Mouse (Mus musculus) heart, postnatal 0 days (tissue): ENCODE data around the gene Kif1c. TPM values are rescaled to one million over a fixed set of nuclear protein-coding genes. Genes with fewer than 3 reads are reported as not detected.

Experiments
- ATAC-seq: fragments of 200-750 bp; cut with Nextera tagmentation; 2 replicates; pipeline ENCODE4 v1.8.0; 2017; ENCODE audit warnings: low read depth, moderate number of reproducible peaks, moderate library complexity; ENCODE audit not compliant: insufficient read depth
- DNase-seq: peaks from one replicate; pipeline ENCODE4 v3.0.0-alpha.2; 2016; ENCODE audit warnings: low spot score
- H3K27ac ChIP-seq: fragments of 300-500 bp; sonication (generic); 2 replicates; pipeline ENCODE4 v1.5.1; 2014; ENCODE audit warnings: low read depth, mild to moderate bottlenecking
- H3K27me3 ChIP-seq: fragments of 300-500 bp; sonication (generic); 2 replicates; pipeline ENCODE4 v1.6.1; 2014; ENCODE audit warnings: low read length, mixed read lengths; ENCODE audit not compliant: control insufficient read depth, insufficient read depth
- H3K36me3 ChIP-seq: fragments of 300-500 bp; sonication (generic); replicated peaks from 2 replicates; pipeline ENCODE4 v1.6.1; 2014; ENCODE audit warnings: low read length, mixed read lengths; ENCODE audit not compliant: control insufficient read depth, insufficient read depth
- H3K4me1 ChIP-seq: fragments of 300-500 bp; sonication (generic); 2 replicates; pipeline ENCODE4 v1.6.1; 2014; ENCODE audit warnings: antibody characterized with exemption; ENCODE audit not compliant: control insufficient read depth, insufficient read depth
- H3K4me2 ChIP-seq: fragments of 300-500 bp; sonication (generic); 2 replicates; pipeline ENCODE4 v1.6.1; 2014; ENCODE audit warnings: low read depth, mild to moderate bottlenecking, low read length, moderate library complexity
- H3K4me3 ChIP-seq: fragments of 300-500 bp; sonication (generic); 2 replicates; pipeline ENCODE4 v1.5.1; 2014; ENCODE audit warnings: low read depth, low read length
- H3K9ac ChIP-seq: fragments of 300-500 bp; sonication (generic); replicated peaks from 2 replicates; pipeline ENCODE4 v1.6.1; 2014; ENCODE audit warnings: low read depth, low read length, mixed read lengths
- H3K9me3 ChIP-seq: fragments of 300-500 bp; sonication (generic); replicated peaks from 2 replicates; pipeline ENCODE4 v1.6.1; 2016; ENCODE audit warnings: low read length; ENCODE audit not compliant: control insufficient read depth
- CTCF ChIP-seq: IDR thresholded peaks from 2 replicates; pipeline ENCODE4 v1.5.1; 2016; ENCODE audit warnings: antibody characterized with exemption, control low read depth, low read depth
- EP300 ChIP-seq: IDR thresholded peaks from 2 replicates; pipeline ENCODE4 v1.6.1; 2016; ENCODE audit warnings: antibody characterized with exemption, low read depth
- WGBS: fragments of 180-500 bp; shearing (Covaris S2); extraction: QIAGEN DNeasy Blood & Tissue Kit; methylation state at CpG from one replicate; pipeline ENCODE4 v1.1.7; 2014; 5-methylcytosine and 5-hydroxymethylcytosine counted together
- polyA plus RNA-seq: library from polyadenylated mRNA; unstranded; fragments of >200 nt; fragmentation: Nextera tagmentation; extraction: Ambion mirVana; gene quantifications from 2 replicates; pipeline ENCODE4 v1.2.1, GENCODE M21; 2015
- total RNA-seq: library from RNA; depleted of rRNA; stranded (reverse); fragments of >200 nt; gene quantifications from 2 replicates; pipeline ENCODE4 v1.2.3, GENCODE M21; 2014; ENCODE audit warnings: low replicate concordance

Gene Kif1c
- total and polyA plus RNA-seq, 2 experiments from 2014 or later = 6.4 to 92.9 TPM

DNA sequence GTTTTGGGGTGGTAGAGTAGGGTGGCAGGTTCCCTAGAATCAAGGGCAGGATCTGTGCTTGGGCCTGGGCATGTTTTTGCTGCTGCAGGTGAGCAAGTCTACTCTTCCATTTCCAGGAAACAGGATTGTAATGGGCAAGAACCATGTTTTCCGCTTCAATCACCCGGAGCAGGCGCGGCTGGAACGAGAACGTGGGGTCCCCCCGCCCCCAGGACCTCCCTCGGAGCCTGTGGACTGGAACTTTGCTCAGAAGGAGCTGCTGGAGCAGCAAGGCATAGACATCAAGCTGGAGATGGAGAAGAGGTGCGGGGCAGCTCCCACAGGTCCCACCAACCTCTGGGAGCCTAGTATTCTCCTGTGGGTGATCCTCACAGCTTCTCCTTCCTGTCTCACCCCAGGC lies 24.4 kb downstream of the Kif1c start:
- Histone ChIP-seq H3K36me3 (peaks cover 93% of the 10 kb centered on the region), H3K9me3 (no peaks in the 10 kb centered on the region), H3K4me1 (no peaks in the 10 kb centered on the region), H3K27ac (no peak overlapping the region), H3K27me3 (no peaks in the 10 kb centered on the region), H3K4me3 (no peak overlapping the region), H3K4me2 (no peak overlapping the region), H3K9ac (no peak overlapping the region)
- DNase-seq (no peak), ATAC-seq (no peak)
- whole genome bisulfite sequencing = 94% methylated on average over 9 of the region's 9 CpGs
- TF ChIP-seq CTCF (no peak), EP300 (no peak)

GRCm38 (mm10) chr11:70726585-70726984 lies 26.2 kb downstream of the Kif1c start:
- 74% methylated on average over 2 of the region's 2 CpGs for WGBS
- Histone ChIP-seq H3K9me3 (no peaks in the 10 kb centered on the region), H3K4me3 (no peak overlapping the region), H3K4me1 (no peaks in the 10 kb centered on the region), H3K9ac (no peak overlapping the region), H3K27ac (no peak overlapping the region), H3K36me3 (peaks cover 80% of the 10 kb centered on the region), H3K27me3 (no peaks in the 10 kb centered on the region), H3K4me2 (no peak overlapping the region)
- DNase-seq (no peak), ATAC-seq (no peak)
- TF ChIP-seq EP300 (no peak), CTCF (no peak)

GRCm38 (mm10) chr11:70727385-70727784 lies 27.0 kb downstream of the Kif1c start:
- Histone ChIP-seq H3K4me3 (no peak overlapping the region), H3K36me3 (peaks cover 74% of the 10 kb centered on the region), H3K27ac (no peak overlapping the region), H3K9me3 (no peaks in the 10 kb centered on the region), H3K4me2 (no peak overlapping the region), H3K4me1 (no peaks in the 10 kb centered on the region), H3K9ac (no peak overlapping the region), H3K27me3 (no peaks in the 10 kb centered on the region)
- no peak for DNase-seq
- 81% methylated on average over 5 of the region's 5 CpGs for WGBS
- no peak for ATAC-seq
- no peak for TF ChIP-seq CTCF
- no peak for TF ChIP-seq EP300

GRCm38 (mm10) chr11:70730427-70731038 lies 30.2 kb downstream of the Kif1c start:
- 75% methylated on average over 9 of the region's 9 CpGs for WGBS
- H3K36me3 ChIP-seq = peaks cover 43% of the 10 kb centered on the region
- no peak overlapping the region for H3K4me2 ChIP-seq
- H3K9ac ChIP-seq = no peak overlapping the region
- H3K27me3 ChIP-seq = no peaks in the 10 kb centered on the region
- no peak overlapping the region for H3K27ac ChIP-seq
- no peaks in the 10 kb centered on the region for H3K4me1 ChIP-seq
- TF ChIP-seq EP300 (no peak), CTCF (no peak)
- H3K9me3 ChIP-seq = no peaks in the 10 kb centered on the region
- H3K4me3 ChIP-seq = no peak overlapping the region
- DNase-seq = no peak
- ATAC-seq = no peak

DNA sequence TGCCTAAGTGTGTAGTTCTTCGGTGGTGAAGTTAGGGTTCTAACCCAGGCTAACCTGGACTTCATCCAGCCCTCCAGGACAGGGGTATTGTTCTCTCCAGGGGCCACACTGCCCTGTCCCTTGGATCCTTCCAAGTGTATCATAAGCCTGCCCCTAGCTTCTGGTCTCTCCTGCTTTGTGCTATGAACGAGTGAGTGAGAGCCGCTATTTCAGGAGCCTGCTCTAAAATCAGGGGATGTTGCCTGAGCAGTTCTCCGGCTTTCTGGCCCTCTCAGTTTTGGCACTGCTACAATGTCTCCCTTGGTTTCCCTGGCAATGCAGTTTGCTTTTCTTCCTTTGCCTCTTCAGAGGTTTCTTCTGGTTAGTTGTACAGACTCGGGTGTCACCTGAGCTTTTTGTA lies 30.8 kb downstream of the Kif1c start:
- 42% methylated on average over 5 of the region's 5 CpGs for WGBS
- H3K4me2 ChIP-seq = no peak overlapping the region
- no peak for TF ChIP-seq CTCF
- no peak for TF ChIP-seq EP300
- H3K36me3 ChIP-seq = peaks cover 37% of the 10 kb centered on the region
- H3K4me1 ChIP-seq = no peaks in the 10 kb centered on the region
- DNase-seq (no peak), ATAC-seq (no peak)
- H3K27me3 ChIP-seq = no peaks in the 10 kb centered on the region
- no peak overlapping the region for H3K9ac ChIP-seq
- no peak overlapping the region for H3K4me3 ChIP-seq
- H3K9me3 ChIP-seq = no peaks in the 10 kb centered on the region
- H3K27ac ChIP-seq = no peak overlapping the region

GRCm38 (mm10) chr11:70733256-70733655 lies 32.9 kb downstream of the Kif1c start:
- TF ChIP-seq EP300 (no peak), CTCF (no peak)

More at GRCm38 (mm10) chr11:70733256-70733655, 32.9 kb downstream of the Kif1c start:
- Histone ChIP-seq H3K4me2 (no peak overlapping the region), H3K9me3 (no peaks in the 10 kb centered on the region), H3K27ac (no peak overlapping the region), H3K9ac (no peak overlapping the region), H3K4me1 (no peaks in the 10 kb centered on the region), H3K27me3 (no peaks in the 10 kb centered on the region), H3K36me3 (peaks cover 16% of the 10 kb centered on the region), H3K4me3 (no peak overlapping the region)
- ATAC-seq = no peak
- 59% methylated on average over 5 of the region's 5 CpGs for WGBS
- DNase-seq = no peak
